Mouse (Mus musculus) liver, embryonic 14.5 days (tissue): Measurements from ENCODE around the gene Zfp451. TPM values are rescaled to one million over a fixed set of nuclear protein-coding genes. Genes with fewer than 3 reads are reported as not detected.
A peak's percentile ranks its signal among the peaks of the same experiment; 100 is the strongest.
"Not testable (repeated sequence)": the region's sequence is repeated elsewhere in the genome, so short reads cannot be mapped to it uniquely, and the experiment has no call there.

Experiments used
- ATAC-seq: fragments of 200-750 bp; cut with Nextera tagmentation; 2 replicates; pipeline ENCODE4 v1.8.0; 2017; ENCODE audit warnings: moderate number of reproducible peaks, mild to moderate bottlenecking, moderate library complexity; ENCODE audit not compliant: insufficient read depth
- DNase-seq, 3 experiments: peaks; one replicate each; pipeline ENCODE4 v3.0.0-alpha.2; 2012 to 2013; ENCODE audit warnings: low read depth in 3 of 3, low spot score in 3 of 3
- H3K27ac ChIP-seq: fragments of 300-500 bp; sonication (generic); 2 replicates; pipeline ENCODE4 v1.5.1; 2014; ENCODE audit warnings: moderate library complexity, mild to moderate bottlenecking, control low read depth, inconsistent platforms
- H3K27me3 ChIP-seq: fragments of 300-500 bp; sonication (generic); 2 replicates; pipeline ENCODE4 v1.6.1; 2014; ENCODE audit warnings: mild to moderate bottlenecking, low read length, moderate library complexity; ENCODE audit not compliant: control insufficient read depth, insufficient read depth
- H3K36me3 ChIP-seq: fragments of 300-500 bp; sonication (generic); replicated peaks from 2 replicates; pipeline ENCODE4 v1.6.1; 2014; ENCODE audit warnings: low read depth; ENCODE audit not compliant: control insufficient read depth, insufficient read depth
- H3K4me1 ChIP-seq, 2 experiments: fragments of 200-500 bp in 1 of 2; fragments of 300-500 bp in 1 of 2; sonication (generic) in 1 of 2; replicated peaks; 2 replicates each; pipeline ENCODE4 v1.6.1; 2012 to 2014; ENCODE audit warnings: antibody characterized with exemption in 1 of 2, inconsistent platforms in 1 of 2, low read length in 1 of 2; ENCODE audit not compliant: control insufficient read depth in 2 of 2, insufficient read depth in 2 of 2
- H3K4me2 ChIP-seq: fragments of 300-500 bp; sonication (generic); 2 replicates; pipeline ENCODE4 v1.6.1; 2014; ENCODE audit warnings: low read depth, mild to moderate bottlenecking, control low read depth, moderate library complexity
- H3K4me3 ChIP-seq, 2 experiments: fragments of 200-500 bp in 1 of 2; fragments of 300-500 bp in 1 of 2; sonication (generic) in 1 of 2; 2 replicates each; pipeline ENCODE4 v1.5.1; 2012 to 2014; ENCODE audit warnings: low read depth in 2 of 2, low read length in 2 of 2, mild to moderate bottlenecking in 2 of 2, control low read depth in 1 of 2, inconsistent platforms in 1 of 2, moderate library complexity in 1 of 2; ENCODE audit not compliant: insufficient read depth in 1 of 2
- H3K9ac ChIP-seq: fragments of 300-500 bp; sonication (generic); replicated peaks from 2 replicates; pipeline ENCODE4 v1.6.1; 2014; ENCODE audit warnings: mild to moderate bottlenecking, control low read depth, moderate library complexity
- H3K9me3 ChIP-seq: fragments of 300-500 bp; sonication (generic); 2 replicates; pipeline ENCODE4 v1.6.1; 2016; ENCODE audit warnings: low read length, mixed read lengths; ENCODE audit not compliant: control insufficient read depth
- CTCF ChIP-seq: IDR thresholded peaks from 2 replicates; pipeline ENCODE4 v1.5.1; 2016; ENCODE audit warnings: antibody characterized with exemption, low read depth, control low read depth
- EP300 ChIP-seq: IDR thresholded peaks from 2 replicates; pipeline ENCODE4 v1.6.1; 2016; ENCODE audit warnings: antibody characterized with exemption, low read depth
- WGBS: fragments of 180-500 bp; shearing (Covaris S2); extraction: QIAGEN DNeasy Blood & Tissue Kit; methylation state at CpG from one replicate; pipeline ENCODE4 v1.1.7; 2014; ENCODE audit not compliant: insufficient replicate concordance; 5-methylcytosine and 5-hydroxymethylcytosine counted together
- polyA plus RNA-seq, 2 experiments: library from polyadenylated mRNA; depleted of rRNA in 1 of 2; stranded (reverse) in 1 of 2; unstranded in 1 of 2; fragments of >200 nt; fragmentation: Nextera tagmentation in 1 of 2; extraction: Ambion mirVana in 1 of 2; gene quantifications; 2 replicates each; pipeline versions ENCODE4 v1.2.1 to v1.2.3; 2012 to 2014

Zfp451 gene
- polyA plus RNA-seq, 2 experiments: 5.6 to 6.1 TPM

- Histone ChIP-seq H3K4me3 (peak overlapping the region; percentile 76 to 97), H3K27me3 (no peaks in the 10 kb centered on the region), H3K4me1 (peaks cover 34 to 38% of the 10 kb centered on the region in 2 experiments), H3K36me3 (peaks cover 3% of the 10 kb centered on the region; the same call in 1 of the 2 replicates), H3K9me3 (no peaks in the 10 kb centered on the region), H3K27ac (peak overlapping the region; percentile 92), H3K4me2 (peak overlapping the region; percentile 92), H3K9ac (peak overlapping the region; percentile 93)
- no peak for DNase-seq
- ATAC-seq: peak; percentile 62
- TF ChIP-seq EP300: no peak
- TF ChIP-seq CTCF: no peak
- WGBS: 39% methylated on average over 7 of the region's 7 CpGs
Observed at GRCm38 (mm10) chr1:33755799-33756198, 58.6 kb downstream of the Zfp451 start.

GRCm38 (mm10) chr1:33754965-33755735, 59.2 kb downstream of the Zfp451 start:
- Histone ChIP-seq H3K36me3 (peaks cover 3% of the 10 kb centered on the region; the same call in 1 of the 2 replicates), H3K27ac (peak overlapping the region; percentile 92), H3K9me3 (no peaks in the 10 kb centered on the region), H3K4me1 (peaks cover 34 to 38% of the 10 kb centered on the region in 2 experiments), H3K4me3 (peak overlapping the region; percentile 45 to 97), H3K9ac (peak overlapping the region; percentile 93), H3K27me3 (no peaks in the 10 kb centered on the region), H3K4me2 (peak overlapping the region; percentile 92)
- peak; percentile 65 to 69 (median 66) for DNase-seq
- peak; percentile 87 for ATAC-seq
- 44% methylated on average over 21 of the region's 21 CpGs for WGBS
- TF ChIP-seq CTCF (no peak), EP300 (peak; percentile 80)

- 90% methylated on average over 17 of the region's 17 CpGs for WGBS
- H3K27me3 ChIP-seq: no peaks in the 10 kb centered on the region
- DNase-seq (no peak), ATAC-seq (no peak)
- H3K4me2 ChIP-seq: no peak overlapping the region
- TF ChIP-seq CTCF: no peak
- TF ChIP-seq EP300: no peak
- H3K9me3 ChIP-seq: no peaks in the 10 kb centered on the region
- H3K9ac ChIP-seq: no peak overlapping the region
- peaks cover 34 to 38% of the 10 kb centered on the region in 2 experiments for H3K4me1 ChIP-seq
- H3K27ac ChIP-seq: no peak overlapping the region; the same call in 1 of the 2 replicates
- H3K4me3 ChIP-seq: no peak overlapping the region
- peaks cover 3% of the 10 kb centered on the region; the same call in 1 of the 2 replicates for H3K36me3 ChIP-seq
Observed at GRCm38 (mm10) chr1:33754089-33754488, 60.3 kb downstream of the Zfp451 start.

GRCm38 (mm10) chr1:33751283-33751682, 63.1 kb downstream of the Zfp451 start:
- Histone ChIP-seq H3K4me3 (no peak overlapping the region), H3K27me3 (no peaks in the 10 kb centered on the region), H3K4me2 (no peak overlapping the region), H3K9me3 (no peaks in the 10 kb centered on the region), H3K4me1 (peaks cover 20 to 22% of the 10 kb centered on the region in 2 experiments), H3K27ac (no peak overlapping the region), H3K9ac (no peak overlapping the region), H3K36me3 (peaks cover 12% of the 10 kb centered on the region)
- TF ChIP-seq CTCF (no peak), EP300 (no peak)
- ATAC-seq (no peak), DNase-seq (no peak)
- 82% methylated on average over 10 of the region's 10 CpGs for WGBS

- not testable (repeated sequence) for H3K4me3 ChIP-seq, H3K27ac ChIP-seq, H3K9ac ChIP-seq, DNase-seq, H3K4me2 ChIP-seq, H3K9me3 ChIP-seq, H3K27me3 ChIP-seq, ATAC-seq
- peaks cover 9 to 10% of the 10 kb centered on the region in 2 experiments for H3K4me1 ChIP-seq
- peaks cover 16% of the 10 kb centered on the region for H3K36me3 ChIP-seq
- 80% methylated on average over 4 of the region's 4 CpGs for WGBS
Observed at GRCm38 (mm10) chr1:33749709-33750108, 64.7 kb downstream of the Zfp451 start.
